Mouse (Mus musculus) heart, postnatal 10 days (tissue): ENCODE measurements around the gene Dhx15. TPM values are rescaled to one million over a fixed set of nuclear protein-coding genes. Genes with fewer than 3 reads are reported as not detected.

Experiments
- DNase-seq, 2 experiments: peaks; one replicate each; pipeline ENCODE4 v3.0.0; 2021
- intact Hi-C: fragments of 180-260 bp; cut with DNase I; formaldehyde crosslinking; loops from one replicate; pipeline ENCODE4 v1.15.1; 2025
- microRNA-seq, 2 experiments: library from miRNA; unstranded; fragments of <30 nt; microRNA quantifications; one replicate each; pipeline ENCODE4 v1.2.0; 2022
- total RNA-seq, 2 experiments: library from RNA; stranded (reverse); gene quantifications; 2 replicates each; pipeline ENCODE4 v1.2.3; 2021

The Dhx15 gene
- total RNA-seq, 2 experiments from 2014 or later: 74.0 to 76.7 TPM

GRCm38 (mm10) chr5:52113851-52114731 is 76.2 kb downstream of the Dhx15 start:
- intact Hi-C loops: loop anchor here (10.0 kb wide), 1 partner anchor 521 kb away; no protein-coding TSS in a partner anchor

GRCm38 (mm10) chr5:52112953-52113841 is 77.1 kb downstream of the Dhx15 start:
- intact Hi-C loops: loop anchor here (10.0 kb wide), 1 partner anchor 522 kb away; no protein-coding TSS in a partner anchor
- DNase-seq: peak; percentile 37 to 46

More at GRCm38 (mm10) chr5:52113851-52114731, 76.2 kb downstream of the Dhx15 start:
- peak; percentile 32 to 46 for DNase-seq

GRCm38 (mm10) chr5:52112191-52112760 is 78.0 kb downstream of the Dhx15 start:
- intact Hi-C loops: loop anchor here (10.0 kb wide), 1 partner anchor 523 kb away; no protein-coding TSS in a partner anchor
- DNase-seq: no peak

- intact Hi-C loops: loop anchor here (10.0 kb wide), 1 partner anchor 524 kb away; no protein-coding TSS in a partner anchor
- no peak for DNase-seq
Observed at GRCm38 (mm10) chr5:52110808-52111663, 79.3 kb downstream of the Dhx15 start.

Small RNA genes lying within 50 kb of the gene (microRNA-seq; reads per million reads assigned to microRNA genes)
- 0 reads per million in 2 experiments for gene Mir6417

Other genes starting within 250 kb of the Dhx15 start
- 10 to 100 TPM in 1 of 2 experiments, 1 to 10 TPM in 1; 8.6 to 13.0 TPM for gene Sod3, start 173.3 kb upstream of the Dhx15 start, total RNA-seq